Mouse (Mus musculus) liver, adult 2 months (tissue): ENCODE measurements around the gene Lrp1. TPM values are rescaled to one million over a fixed set of nuclear protein-coding genes. Genes with fewer than 3 reads are reported as not detected.
"Not testable (repeated sequence)": the region's sequence is repeated elsewhere in the genome, so short reads cannot be mapped to it uniquely, and the experiment has no call there.

Source experiments
- DNase-seq: peaks from one replicate; pipeline ENCODE4 v3.0.0-alpha.2; 2011; ENCODE audit warnings: low read depth, low spot score; ENCODE audit errors: extremely low read depth
- H3K27ac ChIP-seq: fragments of 200-500 bp; replicated peaks from 2 replicates; pipeline ENCODE4 v1.5.1; 2012; ENCODE audit warnings: low read depth, mild to moderate bottlenecking, control low read depth, inconsistent platforms, low read length; ENCODE audit not compliant: insufficient read depth
- H3K27me3 ChIP-seq: fragments of 200-500 bp; 2 replicates; pipeline ENCODE4 v1.6.1; 2012; ENCODE audit warnings: mild to moderate bottlenecking, moderate library complexity, low read length, inconsistent platforms; ENCODE audit not compliant: control insufficient read depth, insufficient read depth
- H3K36me3 ChIP-seq: fragments of 200-500 bp; 2 replicates; pipeline ENCODE4 v1.6.1; 2012; ENCODE audit warnings: low read length, inconsistent platforms; ENCODE audit not compliant: control insufficient read depth, insufficient read depth
- H3K4me1 ChIP-seq: fragments of 200-500 bp; 2 replicates; pipeline ENCODE4 v1.6.1; 2011; ENCODE audit warnings: low read length; ENCODE audit not compliant: control insufficient read depth, insufficient read depth
- H3K4me3 ChIP-seq: fragments of 200-500 bp; 2 replicates; pipeline ENCODE4 v1.5.1; 2011; ENCODE audit warnings: low read depth, mild to moderate bottlenecking, control low read depth, low read length, moderate library complexity; ENCODE audit not compliant: insufficient read depth
- H3K79me2 ChIP-seq: fragments of 200-500 bp; 2 replicates; pipeline ENCODE4 v1.6.1; 2012; ENCODE audit warnings: inconsistent platforms, mild to moderate bottlenecking, low read length, moderate library complexity; ENCODE audit not compliant: control insufficient read depth, insufficient read depth
- H3K9ac ChIP-seq: fragments of 200-500 bp; 2 replicates; pipeline ENCODE4 v1.6.1; 2012; ENCODE audit warnings: low read depth, mild to moderate bottlenecking, control low read depth, inconsistent platforms, low read length
- CTCF ChIP-seq: fragments of 200-500 bp; IDR thresholded peaks from 2 replicates; pipeline ENCODE4 v1.5.1; 2011; ENCODE audit warnings: low read depth, low read length, control low read depth
- POLR2A ChIP-seq: fragments of 200-500 bp; IDR thresholded peaks from 2 replicates; pipeline ENCODE4 v1.6.1; 2011; ENCODE audit warnings: low read length, control low read depth; ENCODE audit not compliant: insufficient read depth; ENCODE audit errors: extremely low read depth
- WGBS: fragments of 180-500 bp; shearing (Covaris S2); methylation state at CpG from one replicate; pipeline ENCODE4 v1.1.7; 2018; 5-methylcytosine and 5-hydroxymethylcytosine counted together
- polyA plus RNA-seq: library from polyadenylated mRNA; depleted of rRNA; stranded (reverse); fragments of >200 nt; gene quantifications from 2 replicates; pipeline ENCODE4 v1.2.3, GENCODE M21; 2012
- total RNA-seq: library from RNA; depleted of rRNA; stranded (reverse); fragments of >200 nt; gene quantifications from 2 replicates; pipeline ENCODE4 v1.2.3, GENCODE M21; 2014

Lrp1 gene
- total and polyA plus RNA-seq, 2 experiments = 193 to 354 TPM

- Histone ChIP-seq H3K79me2 (peaks cover 9% of the 10 kb centered on the region; the same call in 1 of the 2 replicates), H3K4me1 (peaks cover 18% of the 10 kb centered on the region), H3K4me3 (no peak overlapping the region), H3K36me3 (peaks cover 6% of the 10 kb centered on the region), H3K27me3 (no peaks in the 10 kb centered on the region), H3K27ac (peak overlapping the region; percentile 93), H3K9ac (peak overlapping the region; percentile 21; the same call in 1 of the 2 replicates)
- WGBS = 47% methylated on average over 19 of the region's 19 CpGs
- DNase-seq = no peak
- TF ChIP-seq POLR2A (no peak), CTCF (peak; percentile 17; the same call in 1 of the 2 replicates)
Observed at GRCm38 (mm10) chr10:127662666-127663253, 41.8 kb upstream of the Lrp1 start.

GRCm38 (mm10) chr10:127661915-127662663 lies 41.1 kb upstream of the Lrp1 start:
- peak; percentile 42; the same call in 1 of the 2 replicates for TF ChIP-seq POLR2A
- TF ChIP-seq CTCF = no peak; the same call in 1 of the 2 replicates
- under 1% methylated on average over 16 of the region's 16 CpGs for WGBS
- DNase-seq = peak; percentile 96
- Histone ChIP-seq H3K4me1 (peaks cover 18% of the 10 kb centered on the region), H3K36me3 (peaks cover 6% of the 10 kb centered on the region), H3K9ac (peak overlapping the region; percentile 76), H3K27ac (peak overlapping the region; percentile 93), H3K4me3 (peak overlapping the region; percentile 57), H3K27me3 (no peaks in the 10 kb centered on the region), H3K79me2 (peaks cover 9% of the 10 kb centered on the region; the same call in 1 of the 2 replicates)

- Histone ChIP-seq H3K4me3 (peak overlapping the region; percentile 57), H3K27me3 (no peaks in the 10 kb centered on the region), H3K27ac (peak overlapping the region; percentile 82), H3K36me3 (peaks cover 6% of the 10 kb centered on the region), H3K4me1 (peaks cover 18% of the 10 kb centered on the region), H3K9ac (peak overlapping the region; percentile 76), H3K79me2 (peaks cover 9% of the 10 kb centered on the region; the same call in 1 of the 2 replicates)
- TF ChIP-seq CTCF (no peak), POLR2A (peak; percentile 14; the same call in 1 of the 2 replicates)
- DNase-seq = peak; percentile 69
- 13% methylated on average over 14 of the region's 14 CpGs for WGBS
Observed at GRCm38 (mm10) chr10:127661291-127661914, 40.5 kb upstream of the Lrp1 start.

GRCm38 (mm10) chr10:127659551-127659950 lies 38.6 kb upstream of the Lrp1 start:
- Histone ChIP-seq H3K9ac (no peak overlapping the region), H3K36me3 (peaks cover 16% of the 10 kb centered on the region), H3K79me2 (no peaks in the 10 kb centered on the region; the same call in 1 of the 2 replicates), H3K27me3 (no peaks in the 10 kb centered on the region), H3K4me1 (peaks cover 7% of the 10 kb centered on the region), H3K4me3 (no peak overlapping the region), H3K27ac (no peak overlapping the region)
- TF ChIP-seq CTCF = no peak
- TF ChIP-seq POLR2A = no peak
- no peak for DNase-seq
- 65% methylated on average over 1 of the region's 1 CpGs for WGBS

GRCm38 (mm10) chr10:127658076-127658475 lies 37.1 kb upstream of the Lrp1 start:
- no peak overlapping the region for H3K27ac ChIP-seq
- peak; percentile 33 for DNase-seq
- peaks cover 7% of the 10 kb centered on the region for H3K4me1 ChIP-seq
- H3K27me3 ChIP-seq = no peaks in the 10 kb centered on the region
- no peak overlapping the region for H3K9ac ChIP-seq
- TF ChIP-seq POLR2A = no peak
- no peak for TF ChIP-seq CTCF
- WGBS = 39% methylated on average over 6 of the region's 6 CpGs
- H3K36me3 ChIP-seq = peaks cover 18% of the 10 kb centered on the region
- no peaks in the 10 kb centered on the region for H3K79me2 ChIP-seq
- H3K4me3 ChIP-seq = no peak overlapping the region

GRCm38 (mm10) chr10:127657617-127658016 lies 36.7 kb upstream of the Lrp1 start:
- not testable (repeated sequence) for DNase-seq, H3K4me3 ChIP-seq, H3K4me1 ChIP-seq, H3K9ac ChIP-seq, H3K27ac ChIP-seq, H3K79me2 ChIP-seq, H3K27me3 ChIP-seq
- H3K36me3 ChIP-seq = peaks cover 20% of the 10 kb centered on the region
- 83% methylated on average over 6 of the region's 6 CpGs for WGBS
